Mouse (Mus musculus) embryonic facial prominence, embryonic 15.5 days (tissue): Measurements from ENCODE around the gene Prr7. TPM values are rescaled to one million over a fixed set of nuclear protein-coding genes. Genes with fewer than 3 reads are reported as not detected.

Source experiments
- ATAC-seq: fragments of 200-750 bp; cut with Nextera tagmentation; 2 replicates; pipeline ENCODE4 v1.8.0; 2017; ENCODE audit warnings: low read depth, moderate TSS enrichment; ENCODE audit not compliant: insufficient number of reproducible peaks, low FRiP score, low TSS enrichment
- H3K27ac ChIP-seq: fragments of 300-500 bp; sonication (generic); replicated peaks from 2 replicates; pipeline ENCODE4 v1.5.1; 2015; ENCODE audit warnings: mild to moderate bottlenecking, inconsistent platforms
- H3K27me3 ChIP-seq: fragments of 300-500 bp; sonication (generic); 2 replicates; pipeline ENCODE4 v1.6.1; 2015; ENCODE audit warnings: inconsistent platforms
- H3K36me3 ChIP-seq: fragments of 300-500 bp; sonication (generic); 2 replicates; pipeline ENCODE4 v1.6.1; 2015; ENCODE audit warnings: mild to moderate bottlenecking, inconsistent platforms
- H3K4me1 ChIP-seq: fragments of 300-500 bp; sonication (generic); 2 replicates; pipeline ENCODE4 v1.6.1; 2015; ENCODE audit warnings: inconsistent platforms
- H3K4me2 ChIP-seq: fragments of 300-500 bp; sonication (generic); replicated peaks from 2 replicates; pipeline ENCODE4 v1.6.1; 2015; ENCODE audit warnings: mild to moderate bottlenecking, inconsistent platforms
- H3K4me3 ChIP-seq: fragments of 300-500 bp; sonication (generic); replicated peaks from 2 replicates; pipeline ENCODE4 v1.5.1; 2015; ENCODE audit warnings: mild to moderate bottlenecking, inconsistent platforms
- H3K9ac ChIP-seq: fragments of 300-500 bp; sonication (generic); 2 replicates; pipeline ENCODE4 v1.6.1; 2015; ENCODE audit warnings: inconsistent platforms
- H3K9me3 ChIP-seq: fragments of 300-500 bp; sonication (generic); replicated peaks from 2 replicates; pipeline ENCODE4 v1.6.1; 2016; ENCODE audit warnings: inconsistent platforms
- WGBS: fragments of 180-500 bp; shearing (Covaris S2); methylation state at CpG from one replicate; pipeline ENCODE4 v1.1.7; 2015; 5-methylcytosine and 5-hydroxymethylcytosine counted together
- polyA plus RNA-seq: library from polyadenylated mRNA; unstranded; fragments of >200 nt; fragmentation: Nextera tagmentation; extraction: Ambion mirVana; gene quantifications from 2 replicates; pipeline ENCODE4 v1.2.1, GENCODE M21; 2015

Gene Prr7
- polyA plus RNA-seq, 1 experiment from 2014 or later = 1.5 TPM

- Histone ChIP-seq H3K36me3 (peaks cover 17% of the 10 kb centered on the region), H3K9ac (no peak overlapping the region)
- WGBS = 35% methylated on average over 4 of the region's 4 CpGs
These were observed 31.6 kb downstream of the Prr7 start for GRCm38 (mm10) chr13:55495702-55496101.

DNA sequence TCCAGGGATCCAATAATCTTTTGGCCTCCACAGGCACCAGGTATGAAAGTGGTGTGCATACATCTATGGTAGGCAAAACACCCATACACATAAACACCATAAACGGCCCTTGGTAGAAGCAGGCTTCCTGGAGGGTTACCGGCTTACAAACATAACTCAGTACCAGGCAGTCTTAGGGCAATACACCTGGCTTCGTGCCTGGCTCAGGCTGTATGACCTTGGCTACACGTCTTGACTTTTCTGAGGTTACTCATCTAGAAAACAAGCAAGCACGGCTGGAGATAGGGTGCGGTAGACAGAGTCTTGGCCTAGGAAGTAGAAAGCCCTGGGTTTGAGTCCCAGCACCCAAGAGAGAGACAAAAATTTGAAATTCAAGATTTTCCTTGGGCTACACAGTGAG, 32.6 kb downstream of the Prr7 start:
- Histone ChIP-seq H3K27ac (no peak overlapping the region), H3K4me3 (no peak overlapping the region), H3K4me1 (peaks cover 26% of the 10 kb centered on the region), H3K4me2 (no peak overlapping the region), H3K36me3 (peaks cover 22% of the 10 kb centered on the region), H3K9me3 (no peaks in the 10 kb centered on the region), H3K9ac (no peak overlapping the region), H3K27me3 (no peaks in the 10 kb centered on the region)
- WGBS = 83% methylated on average over 6 of the region's 6 CpGs
- no peak for ATAC-seq

More at GRCm38 (mm10) chr13:55495702-55496101, 31.6 kb downstream of the Prr7 start:
- ATAC-seq = no peak
- H3K27me3 ChIP-seq = no peaks in the 10 kb centered on the region
- H3K4me1 ChIP-seq = peaks cover 26% of the 10 kb centered on the region
- 0 out of 2 replicates have a peak overlapping the region, but pooled peaks have one; percentile 6 for H3K4me2 ChIP-seq
- H3K27ac ChIP-seq = peak overlapping the region; percentile 48; the same call in 1 of the 2 replicates
- no peak overlapping the region for H3K4me3 ChIP-seq
- no peaks in the 10 kb centered on the region for H3K9me3 ChIP-seq

GRCm38 (mm10) chr13:55498906-55499305, 34.8 kb downstream of the Prr7 start:
- Histone ChIP-seq H3K9ac (no peak overlapping the region), H3K4me2 (no peak overlapping the region), H3K27ac (no peak overlapping the region), H3K27me3 (no peaks in the 10 kb centered on the region), H3K4me3 (no peak overlapping the region), H3K36me3 (peaks cover 44% of the 10 kb centered on the region), H3K9me3 (no peaks in the 10 kb centered on the region), H3K4me1 (peaks cover 26% of the 10 kb centered on the region)
- WGBS = 63% methylated on average over 11 of the region's 11 CpGs
- no peak for ATAC-seq

GRCm38 (mm10) chr13:55500575-55500974, 36.5 kb downstream of the Prr7 start:
- Histone ChIP-seq H3K9ac (no peak overlapping the region), H3K36me3 (peaks cover 61% of the 10 kb centered on the region), H3K27ac (no peak overlapping the region), H3K4me2 (no peak overlapping the region), H3K9me3 (no peaks in the 10 kb centered on the region), H3K4me1 (peaks cover 12% of the 10 kb centered on the region; the same call in 1 of the 2 replicates), H3K27me3 (no peaks in the 10 kb centered on the region), H3K4me3 (no peak overlapping the region)
- no peak for ATAC-seq
- WGBS = 76% methylated on average over 10 of the region's 10 CpGs

DNA sequence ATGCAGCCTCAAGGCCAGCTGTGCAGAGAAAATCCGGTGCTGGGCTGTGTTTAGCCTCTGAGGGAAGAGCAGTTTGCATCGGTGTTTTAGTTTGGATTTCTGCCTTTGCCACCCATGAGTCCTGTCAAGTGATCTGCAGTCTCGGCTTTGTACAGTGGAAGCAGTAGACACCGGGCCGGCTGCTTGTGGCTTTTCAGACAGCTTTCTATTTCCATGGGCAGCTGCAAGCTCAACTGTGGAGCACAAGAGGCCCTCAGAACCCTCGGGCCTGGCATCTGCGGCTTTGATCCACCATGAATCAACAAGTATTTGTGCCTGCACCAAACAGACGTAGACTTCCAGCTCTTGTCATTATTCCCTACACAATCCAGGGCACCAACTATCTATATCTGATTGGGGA, 38.3 kb downstream of the Prr7 start:
- no peak overlapping the region for H3K9ac ChIP-seq
- no peaks in the 10 kb centered on the region for H3K27me3 ChIP-seq
- H3K27ac ChIP-seq = no peak overlapping the region
- H3K4me1 ChIP-seq = peaks cover 3% of the 10 kb centered on the region; the same call in 1 of the 2 replicates
- H3K9me3 ChIP-seq = no peaks in the 10 kb centered on the region
- no peak overlapping the region for H3K4me3 ChIP-seq
- no peak for ATAC-seq
- H3K36me3 ChIP-seq = peaks cover 79% of the 10 kb centered on the region
- 82% methylated on average over 8 of the region's 8 CpGs for WGBS
- H3K4me2 ChIP-seq = no peak overlapping the region

- WGBS = 78% methylated on average over 5 of the region's 5 CpGs
- no peak overlapping the region for H3K4me3 ChIP-seq
- no peak for ATAC-seq
- H3K27ac ChIP-seq = no peak overlapping the region
- peaks cover 85% of the 10 kb centered on the region for H3K36me3 ChIP-seq
- H3K4me2 ChIP-seq = no peak overlapping the region
- H3K9me3 ChIP-seq = no peaks in the 10 kb centered on the region
- no peak overlapping the region for H3K9ac ChIP-seq
- H3K4me1 ChIP-seq = peaks cover 15% of the 10 kb centered on the region; the same call in 1 of the 2 replicates
- H3K27me3 ChIP-seq = no peaks in the 10 kb centered on the region
These were observed 40.3 kb downstream of the Prr7 start for GRCm38 (mm10) chr13:55504390-55504789.

GRCm38 (mm10) chr13:55505810-55506209, 41.7 kb downstream of the Prr7 start:
- Histone ChIP-seq H3K27me3 (no peaks in the 10 kb centered on the region), H3K4me3 (no peak overlapping the region), H3K4me1 (peaks cover 28% of the 10 kb centered on the region), H3K9me3 (no peaks in the 10 kb centered on the region), H3K4me2 (no peak overlapping the region), H3K36me3 (peaks cover 92% of the 10 kb centered on the region), H3K9ac (no peak overlapping the region), H3K27ac (no peak overlapping the region)
- WGBS = 95% methylated on average over 9 of the region's 9 CpGs
- no peak for ATAC-seq

- no peak overlapping the region for H3K4me3 ChIP-seq
- ATAC-seq = no peak
- no peaks in the 10 kb centered on the region for H3K9me3 ChIP-seq
- no peak overlapping the region for H3K4me2 ChIP-seq
- no peaks in the 10 kb centered on the region for H3K27me3 ChIP-seq
- no peak overlapping the region for H3K27ac ChIP-seq
- 79% methylated on average over 10 of the region's 10 CpGs for WGBS
- H3K36me3 ChIP-seq = peaks cover 87% of the 10 kb centered on the region
- H3K9ac ChIP-seq = no peak overlapping the region
- peaks cover 36% of the 10 kb centered on the region for H3K4me1 ChIP-seq
These were observed 42.6 kb downstream of the Prr7 start for GRCm38 (mm10) chr13:55506697-55507096.

GRCm38 (mm10) chr13:55507877-55508276, 43.8 kb downstream of the Prr7 start:
- no peak overlapping the region for H3K9ac ChIP-seq
- no peak overlapping the region for H3K4me3 ChIP-seq
- no peak for ATAC-seq
- H3K27ac ChIP-seq = no peak overlapping the region
- H3K4me2 ChIP-seq = no peak overlapping the region
- no peaks in the 10 kb centered on the region for H3K9me3 ChIP-seq
- peaks cover 76% of the 10 kb centered on the region for H3K36me3 ChIP-seq
- peaks cover 45% of the 10 kb centered on the region for H3K4me1 ChIP-seq
- H3K27me3 ChIP-seq = no peaks in the 10 kb centered on the region
- WGBS = 62% methylated on average over 11 of the region's 11 CpGs

GRCm38 (mm10) chr13:55508531-55508930, 44.5 kb downstream of the Prr7 start:
- Histone ChIP-seq H3K27me3 (no peaks in the 10 kb centered on the region), H3K9ac (no peak overlapping the region), H3K9me3 (no peaks in the 10 kb centered on the region), H3K4me1 (peaks cover 45% of the 10 kb centered on the region), H3K36me3 (peaks cover 69% of the 10 kb centered on the region), H3K4me2 (no peak overlapping the region), H3K4me3 (no peak overlapping the region), H3K27ac (no peak overlapping the region)
- 81% methylated on average over 10 of the region's 10 CpGs for WGBS
- no peak for ATAC-seq

DNA sequence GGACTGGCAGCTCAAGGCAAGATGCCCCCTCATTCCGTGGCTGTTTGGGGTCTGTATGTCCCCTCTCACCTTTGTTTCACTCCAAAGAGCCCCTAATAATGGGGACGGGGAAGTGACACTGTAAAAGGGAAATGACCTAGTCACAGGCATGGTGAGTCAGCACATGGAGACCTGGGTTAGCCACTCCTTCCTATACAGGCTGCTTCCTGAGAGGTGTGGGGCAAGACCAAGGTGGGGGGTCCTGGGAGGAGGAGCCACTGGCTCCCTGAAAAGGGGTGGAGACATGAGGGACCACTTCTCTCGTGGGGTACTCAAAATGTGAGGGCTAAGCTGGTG, 46.2 kb downstream of the Prr7 start:
- ATAC-seq = no peak; the same call in 1 of the 2 replicates
- H3K4me1 ChIP-seq = peaks cover 45% of the 10 kb centered on the region
- H3K4me3 ChIP-seq = no peak overlapping the region; the same call in 1 of the 2 replicates
- H3K36me3 ChIP-seq = peaks cover 52% of the 10 kb centered on the region
- H3K4me2 ChIP-seq = peak overlapping the region; percentile 76
- H3K27me3 ChIP-seq = no peaks in the 10 kb centered on the region
- no peaks in the 10 kb centered on the region for H3K9me3 ChIP-seq
- WGBS = 47% methylated on average over 3 of the region's 3 CpGs
- peak overlapping the region; percentile 88 for H3K27ac ChIP-seq
- H3K9ac ChIP-seq = 0 out of 2 replicates have a peak overlapping the region, but pooled peaks have one; percentile 5
